Comparison of ENCODE assay signal across 17 mouse cellular contexts in the genomic region with DNA sequence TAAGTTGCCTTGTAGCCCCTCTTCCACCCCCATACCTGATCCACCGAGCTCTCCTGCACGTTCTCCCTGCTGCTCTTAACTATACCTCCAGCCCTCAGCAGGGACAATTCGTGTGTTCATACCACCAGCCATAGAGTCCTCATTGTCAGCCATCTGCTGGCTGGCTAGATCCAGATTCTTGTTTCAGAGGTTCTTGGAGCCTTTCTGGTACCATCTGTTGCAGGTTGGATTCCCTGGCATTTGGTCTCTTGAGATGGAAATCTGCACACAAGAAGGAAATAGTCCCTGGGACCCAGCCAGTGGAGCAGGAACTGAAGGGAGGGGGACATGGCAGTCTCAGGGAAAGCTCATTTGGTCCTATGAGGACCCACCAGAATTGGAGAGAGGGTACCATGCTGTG. TPM values are rescaled to one million over a fixed set of nuclear protein-coding genes. Genes with fewer than 3 reads are reported as not detected.
DNase-seq lines count a peak whose midpoint lies in the region; ATAC-seq and TF ChIP-seq lines count a peak whose summit lies in the region.
"Had no signal": no experiment of that assay in that cellular context is flagged by ENCODE, and none has a peak within 500 bp of the region (broad histone marks: within the 10 kb centered on the region; RNA-seq: fewer than 3 reads in every experiment).

No protein-coding gene starts in this region.

- no peaks in the 10 kb centered on the region for H3K27me3 ChIP-seq in forebrain, postnatal 0 days (ENCODE audit: insufficient read depth, low read length)
- H3K27me3 ChIP-seq in forebrain, embryonic 13.5 days, result no peaks in the 10 kb centered on the region
- H3K27me3 ChIP-seq in lung, postnatal 0 days (replicated peaks; ENCODE audit: insufficient read depth, low read length), result no peaks in the 10 kb centered on the region
- H3K27me3 ChIP-seq: embryonic facial prominence, embryonic 12.5 days; midbrain, embryonic 15.5 days had no signal

- 50% methylated on average over 3 of the region's 3 CpGs for WGBS in forebrain, postnatal 0 days
- WGBS in forebrain, embryonic 13.5 days, result 69% methylated on average over 3 of the region's 3 CpGs
- 74% methylated on average over 3 of the region's 3 CpGs for WGBS in lung, postnatal 0 days

- TF ChIP-seq EP300 in lung, postnatal 0 days (IDR thresholded peaks at IDR 0.05), result no peak

- peak; percentile 48; the same call in 1 of the 2 replicates for ATAC-seq in forebrain, postnatal 0 days
- ATAC-seq in forebrain, embryonic 13.5 days, result no peak
- no peak for ATAC-seq in lung, postnatal 0 days
- ATAC-seq: midbrain, embryonic 15.5 days had no signal

- H3K4me3 ChIP-seq in forebrain, postnatal 0 days (ENCODE audit: low read depth, low read length), result no peak overlapping the region
- H3K4me3 ChIP-seq in forebrain, embryonic 13.5 days, result no peak overlapping the region
- no peak overlapping the region for H3K4me3 ChIP-seq in lung, postnatal 0 days (ENCODE audit: low read depth, low read length)
- H3K4me3 ChIP-seq: embryonic facial prominence, embryonic 12.5 days; forebrain, embryonic 12.5 days; heart, adult 2 months; midbrain, embryonic 15.5 days had no signal

- H3K4me1 ChIP-seq in forebrain, postnatal 0 days (ENCODE audit: insufficient read depth), result no peaks in the 10 kb centered on the region
- H3K4me1 ChIP-seq in forebrain, embryonic 13.5 days, result peaks cover 7% of the 10 kb centered on the region
- H3K4me1 ChIP-seq in lung, postnatal 0 days (ENCODE audit: insufficient read depth, low read depth, low read length), result peaks cover 5% of the 10 kb centered on the region; the same call in 1 of the 2 replicates
- H3K4me1 ChIP-seq: midbrain, embryonic 15.5 days had no signal

- peak; percentile 77 for DNase-seq in forebrain, postnatal 0 days
- DNase-seq in cerebellum, postnatal 14 days, result peak; percentile 74 to 84
- DNase-seq in layer of hippocampus, postnatal 36 days, result peak; percentile 36 to 42
- DNase-seq in right cerebral cortex, postnatal 36 days (ENCODE audit: low spot score in 2 of 2), result peak; percentile 17 to 23
- DNase-seq in lung, postnatal 0 days (ENCODE audit: low spot score), result no peak
- DNase-seq in retina, embryonic 14.5 days (ENCODE audit: low spot score), result no peak
- no peak for DNase-seq in MN1 (ENCODE audit: low spot score)
- DNase-seq: heart, adult 2 months; kidney, adult 18-20 months; lung, postnatal 4 days; spleen, adult 18-20 months had no signal

- H3K9me3 ChIP-seq in forebrain, postnatal 0 days (ENCODE audit: low read length), result no peaks in the 10 kb centered on the region
- H3K9me3 ChIP-seq in forebrain, embryonic 13.5 days (replicated peaks), result no peaks in the 10 kb centered on the region
- no peaks in the 10 kb centered on the region for H3K9me3 ChIP-seq in lung, postnatal 0 days (ENCODE audit: low read length)
- H3K9me3 ChIP-seq: embryonic facial prominence, embryonic 12.5 days; forebrain, embryonic 12.5 days; midbrain, embryonic 15.5 days had no signal

- H3K27ac ChIP-seq in forebrain, postnatal 0 days (ENCODE audit: low read depth, low read length), result no peak overlapping the region
- no peak overlapping the region for H3K27ac ChIP-seq in forebrain, embryonic 13.5 days
- no peak overlapping the region for H3K27ac ChIP-seq in lung, postnatal 0 days (ENCODE audit: low read length)
- H3K27ac ChIP-seq: embryonic facial prominence, embryonic 12.5 days; forebrain, embryonic 12.5 days; heart, adult 2 months; midbrain, embryonic 15.5 days had no signal

- no peak for TF ChIP-seq CTCF in forebrain, postnatal 0 days (IDR thresholded peaks at IDR 0.05; ENCODE audit: low read depth)
- no peak for TF ChIP-seq CTCF in lung, postnatal 0 days (IDR thresholded peaks at IDR 0.05)

- H3K4me2 ChIP-seq in forebrain, postnatal 0 days (ENCODE audit: low read depth), result no peak overlapping the region
- H3K4me2 ChIP-seq in forebrain, embryonic 13.5 days, result no peak overlapping the region
- no peak overlapping the region for H3K4me2 ChIP-seq in lung, postnatal 0 days (replicated peaks; ENCODE audit: low read depth, low read length)
- H3K4me2 ChIP-seq: embryonic facial prominence, embryonic 12.5 days; forebrain, embryonic 12.5 days; liver, embryonic 11.5 days; midbrain, embryonic 15.5 days had no signal

- no peaks in the 10 kb centered on the region for H3K36me3 ChIP-seq in forebrain, postnatal 0 days (ENCODE audit: insufficient read depth)
- no peaks in the 10 kb centered on the region for H3K36me3 ChIP-seq in forebrain, embryonic 13.5 days (ENCODE audit: poor library complexity, severe bottlenecking)
- no peaks in the 10 kb centered on the region for H3K36me3 ChIP-seq in lung, postnatal 0 days (ENCODE audit: insufficient read depth, low read length)
- H3K36me3 ChIP-seq: embryonic facial prominence, embryonic 12.5 days; forebrain, embryonic 12.5 days; midbrain, embryonic 15.5 days had no signal

- no peak overlapping the region for H3K9ac ChIP-seq in forebrain, postnatal 0 days
- no peak overlapping the region for H3K9ac ChIP-seq in forebrain, embryonic 13.5 days
- H3K9ac ChIP-seq in lung, postnatal 0 days (replicated peaks; ENCODE audit: low read depth), result no peak overlapping the region
- H3K9ac ChIP-seq: embryonic facial prominence, embryonic 12.5 days; forebrain, embryonic 12.5 days; midbrain, embryonic 15.5 days had no signal

RNA-seq across cellular contexts. Expression of a gene that starts 39.1 kb away (rescaled TPM):
- 16.5 and 35.8 TPM in 2 replicates for total RNA-seq in forebrain, postnatal 0 days (2014; rRNA removed)
- polyA plus RNA-seq in forebrain, postnatal 0 days (2015; fragmentation: Nextera tagmentation; extraction: Ambion mirVana), result 12.6 and 18.8 TPM in 2 replicates
- 69.3 and 118 TPM in 2 replicates for polyA plus RNA-seq in forebrain, embryonic 13.5 days (2015; fragmentation: Nextera tagmentation; extraction: Ambion mirVana)
- 1 to 10 TPM; 3.5 to 5.5 TPM for total RNA-seq in layer of hippocampus, postnatal 36 days (2021)
- 176 and 364 TPM in 2 replicates for polyA plus RNA-seq in lung, postnatal 0 days (2015; fragmentation: Nextera tagmentation; extraction: Ambion mirVana)
- total RNA-seq: hematopoietic stem cell, adult 5-6 weeks had no signal

Comparison
In these comparisons a context has a peak if more than half of its experiments do, and no peak if none do; other contexts are left out.
1. DNase-seq: peak in forebrain, postnatal 0 days (single experiment), cerebellum, postnatal 14 days (2 of 2), layer of hippocampus, postnatal 36 days (2 of 2) and right cerebral cortex, postnatal 36 days (2 of 2); none in lung, postnatal 0 days (single experiment), retina, embryonic 14.5 days (single experiment) and MN1 (single experiment).